Mouse (Mus musculus) cortical plate, adult 2 months (tissue): ENCODE results near the gene Rab22a.

ENCODE experiments used
- CTCF ChIP-seq: fragments of 200-500 bp; IDR thresholded peaks from 2 replicates; pipeline ENCODE4 v1.5.1; 2011; ENCODE audit warnings: mild to moderate bottlenecking, control low read depth, low read length; ENCODE audit not compliant: insufficient read depth; ENCODE audit errors: extremely low read depth
- POLR2A ChIP-seq: fragments of 200-500 bp; IDR thresholded peaks from 2 replicates; pipeline ENCODE4 v1.6.1; 2011; ENCODE audit warnings: mild to moderate bottlenecking, low read length, control low read depth; ENCODE audit not compliant: insufficient read depth; ENCODE audit errors: extremely low read depth

GRCm38 (mm10) chr2:173739107-173739506 lies 79.5 kb downstream of the Rab22a start:
- TF ChIP-seq CTCF (no peak), POLR2A (no peak)
